Mouse (Mus musculus): ENCODE results near the gene Popdc2.

The Popdc2 gene

GRCm38 (mm10) chr16:38377546-38377945, 15.5 kb downstream of the Popdc2 start:
- DNase-seq: no peak

DNA sequence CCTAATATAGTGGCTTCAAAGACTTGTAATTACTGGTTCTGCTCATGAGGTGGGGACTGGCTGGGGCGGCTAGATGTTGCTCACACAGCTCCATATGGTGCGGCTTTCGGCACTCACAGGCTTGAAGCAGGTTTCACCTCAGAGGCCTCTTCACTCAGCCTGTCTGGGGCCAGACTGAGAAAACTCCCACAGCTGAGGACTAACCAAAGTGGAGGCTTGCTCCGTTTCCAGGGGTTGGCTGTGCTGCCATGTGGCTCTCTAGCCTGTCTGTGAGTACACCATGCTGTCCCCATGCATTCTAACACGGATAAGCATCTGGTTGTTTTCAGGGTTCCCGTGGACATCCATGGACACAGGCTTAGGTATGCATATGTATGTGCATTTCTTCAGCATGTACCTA, 16.6 kb downstream of the Popdc2 start:
- DNase-seq: no peak

GRCm38 (mm10) chr16:38379088-38379487, 17.1 kb downstream of the Popdc2 start:
- DNase-seq: no peak

DNA sequence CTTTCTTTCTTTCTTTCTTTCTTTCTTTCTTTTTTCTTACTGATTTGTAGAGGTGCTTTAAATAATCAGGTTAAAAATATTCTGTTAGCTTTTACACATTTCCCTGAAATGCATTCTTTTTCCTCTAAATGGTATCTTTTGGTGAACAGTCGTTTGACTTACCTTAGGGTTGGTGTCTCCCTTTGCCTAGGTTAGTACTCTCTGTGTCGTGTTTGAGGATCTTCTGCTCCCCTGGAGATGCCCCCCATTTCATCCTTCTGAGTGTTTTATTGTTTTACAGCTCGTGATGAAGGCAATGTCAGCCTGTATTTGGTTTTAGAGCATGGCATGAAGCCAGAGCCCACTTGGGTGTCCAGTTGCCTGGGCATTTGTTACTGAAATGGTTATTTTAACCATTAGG, 17.5 kb downstream of the Popdc2 start:
- DNase-seq: no peak

GRCm38 (mm10) chr16:38379926-38380325, 17.9 kb downstream of the Popdc2 start:
- DNase-seq: no peak

DNA sequence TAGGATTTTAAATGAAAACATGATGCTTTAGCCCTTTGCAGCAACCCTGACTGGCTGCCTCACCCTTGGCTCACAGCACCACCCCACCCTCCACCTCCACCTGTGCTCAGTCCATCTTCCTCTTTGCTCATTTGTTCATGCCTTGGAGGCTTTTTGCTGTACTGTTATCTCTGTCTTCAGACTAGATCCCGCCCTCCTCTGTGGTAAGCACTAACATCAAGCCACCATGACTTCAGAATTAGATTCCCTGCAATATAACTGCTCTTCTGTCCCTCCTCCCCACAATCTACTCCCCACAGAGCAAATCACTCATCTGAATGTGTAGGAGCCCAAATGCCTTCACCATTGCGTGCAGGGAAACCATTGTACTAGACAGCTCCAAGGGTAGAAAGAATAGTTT, 21.7 kb downstream of the Popdc2 start:
- no peak for DNase-seq

- no peak for DNase-seq
Observed at GRCm38 (mm10) chr16:38385184-38385634, 23.2 kb downstream of the Popdc2 start.

DNA sequence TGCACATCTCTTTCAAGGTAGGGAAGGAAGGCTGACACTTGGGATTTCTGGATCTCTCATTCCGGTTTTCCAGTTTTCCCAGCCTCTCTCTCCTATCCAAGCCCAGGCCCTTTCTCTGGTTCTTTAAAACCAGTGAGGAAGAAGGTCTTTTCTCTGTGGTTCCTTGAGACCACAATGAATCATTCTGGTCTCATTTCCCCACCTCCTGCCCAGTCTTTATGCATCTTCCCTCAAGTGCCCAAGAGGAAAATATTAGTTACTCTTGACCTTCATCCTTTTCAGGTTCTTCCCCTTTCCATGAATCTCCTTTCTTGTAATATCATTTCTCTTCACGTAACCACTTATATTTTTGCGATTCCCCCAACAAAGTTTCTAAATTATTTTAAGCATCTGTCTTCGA, 23.7 kb downstream of the Popdc2 start:
- no peak for DNase-seq

DNA sequence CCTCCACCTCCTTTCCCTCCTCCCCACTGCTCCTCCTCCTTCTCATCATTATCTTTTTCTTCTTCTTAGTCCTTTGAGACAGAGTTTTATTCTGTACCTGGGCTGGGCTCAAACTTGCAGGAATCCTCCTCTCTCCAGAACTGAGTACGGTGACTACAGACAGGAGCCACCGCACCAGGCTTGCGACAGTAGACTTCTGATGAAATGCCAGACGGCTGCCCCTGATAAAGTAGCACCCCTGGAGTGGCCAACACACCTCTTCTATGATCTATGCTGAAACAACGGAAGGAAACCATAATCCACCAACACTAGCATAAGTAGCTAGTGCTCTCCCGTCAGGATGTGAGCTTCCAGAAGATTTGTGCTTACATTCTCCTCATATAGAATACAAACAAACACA, 25.4 kb downstream of the Popdc2 start:
- no peak for DNase-seq

- DNase-seq: no peak
Observed at GRCm38 (mm10) chr16:38388757-38389156, 26.7 kb downstream of the Popdc2 start.

- DNase-seq: no peak
Observed at GRCm38 (mm10) chr16:38389284-38389893, 27.4 kb downstream of the Popdc2 start.

DNA sequence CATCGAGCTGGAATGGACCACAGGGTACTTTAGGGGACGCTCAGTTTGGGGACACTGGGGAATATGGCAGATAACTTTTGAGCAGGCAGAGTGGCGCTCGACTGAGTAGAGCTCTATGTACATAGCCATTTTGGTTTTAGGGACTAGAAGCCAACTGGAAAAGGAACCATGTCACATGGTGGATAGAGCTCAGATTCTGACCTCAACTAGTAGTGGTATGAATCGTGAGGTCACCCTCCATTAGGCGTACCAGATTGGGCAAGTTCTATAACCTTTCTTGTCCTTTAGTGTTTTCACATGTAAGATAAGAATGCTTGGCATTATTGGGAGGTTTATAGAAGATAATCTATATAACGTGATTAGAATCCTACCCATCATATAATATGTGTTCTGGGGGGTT, 28.3 kb downstream of the Popdc2 start:
- no peak for DNase-seq

DNA sequence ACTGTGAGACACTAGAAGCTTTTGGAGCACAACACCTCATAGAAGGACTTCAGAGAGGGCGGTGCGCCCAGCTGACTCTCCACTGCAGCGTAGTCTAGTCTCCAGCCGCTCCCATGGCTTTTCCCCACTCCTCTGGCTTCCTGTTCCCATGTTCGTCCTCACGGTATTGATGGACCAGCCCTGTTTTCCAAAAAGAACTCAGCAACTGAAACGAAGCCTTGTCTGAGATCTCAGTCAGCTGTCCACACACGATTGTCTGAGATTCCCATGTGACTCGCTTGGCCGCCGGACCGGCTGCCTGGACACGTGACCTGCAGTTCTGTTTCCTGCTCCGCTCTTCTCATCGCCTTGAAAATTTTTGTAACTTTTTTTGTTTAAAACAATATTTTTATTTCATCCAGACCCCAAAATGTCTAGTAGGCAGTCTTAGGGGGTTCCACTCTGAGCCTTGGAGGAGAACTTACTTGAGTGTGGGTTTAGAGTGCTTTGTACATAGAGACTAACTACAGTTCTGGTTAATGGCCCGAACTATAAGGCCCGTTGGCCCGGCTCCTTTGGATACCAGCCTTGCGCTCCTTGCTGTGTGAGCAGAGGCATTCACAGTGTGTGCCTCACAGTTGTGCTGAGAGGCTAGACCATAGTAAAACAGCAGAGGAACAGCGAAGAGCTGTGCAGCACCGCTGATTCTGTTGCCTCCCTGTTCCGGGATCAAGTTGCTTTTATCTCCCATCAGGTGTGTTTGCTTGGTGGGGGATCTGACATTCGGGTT, 30.3 kb downstream of the Popdc2 start:
- DNase-seq: no peak

DNA sequence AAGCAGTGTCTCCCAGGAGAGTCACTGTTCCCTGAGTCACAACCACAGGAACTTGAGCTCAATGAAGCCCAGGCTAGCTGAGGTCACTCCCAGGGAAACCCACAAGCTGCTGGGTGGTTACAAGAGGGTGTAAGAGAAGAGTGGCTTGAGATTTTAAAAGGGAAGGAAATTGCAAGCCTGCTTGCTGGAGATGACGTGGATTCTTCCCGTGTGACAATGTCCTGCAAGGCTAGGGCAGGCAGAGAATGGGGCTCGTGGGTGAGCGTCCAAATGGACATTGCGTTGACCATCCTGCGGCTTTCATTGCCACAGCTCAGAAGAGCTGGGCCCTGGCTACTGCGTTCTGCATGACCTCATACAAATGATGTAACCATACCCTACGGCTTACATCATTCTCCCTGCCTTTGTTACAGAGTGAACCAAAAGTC, 32.2 kb downstream of the Popdc2 start:
- DNase-seq: no peak

DNA sequence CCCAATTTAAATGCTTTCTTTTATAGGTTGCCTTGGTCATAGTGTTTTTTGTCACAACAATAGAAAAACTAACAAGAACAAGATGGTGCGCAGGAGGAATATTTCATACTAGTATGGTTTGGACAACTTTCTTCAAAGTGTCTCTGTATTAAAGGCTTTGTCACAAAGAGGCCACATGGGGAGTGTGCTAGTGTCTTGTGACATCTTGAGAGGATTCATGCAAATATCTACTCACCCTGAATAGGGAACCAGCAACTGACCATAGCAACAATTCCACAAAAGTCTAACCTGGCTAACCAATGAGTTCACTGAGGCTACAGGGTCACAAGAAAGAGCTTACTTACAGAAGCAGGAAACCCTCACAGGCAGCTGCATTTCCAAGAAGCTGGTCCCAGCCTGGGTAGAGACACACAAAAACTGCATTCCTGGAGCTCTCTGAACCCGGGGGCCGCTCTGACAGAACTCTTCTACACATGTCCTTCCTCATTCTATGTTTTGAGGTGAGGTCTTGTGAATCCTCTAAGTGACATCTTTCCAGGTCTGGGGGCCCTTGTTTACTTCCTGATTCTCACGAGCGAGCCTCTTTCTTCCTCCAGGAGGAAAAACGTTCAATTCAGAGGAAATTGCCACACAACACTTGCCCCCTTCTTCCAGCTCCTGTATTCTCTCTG, 33.2 kb downstream of the Popdc2 start:
- no peak for DNase-seq

- DNase-seq: peak; percentile 20
Observed at GRCm38 (mm10) chr16:38396155-38396554, 34.1 kb downstream of the Popdc2 start.

DNA sequence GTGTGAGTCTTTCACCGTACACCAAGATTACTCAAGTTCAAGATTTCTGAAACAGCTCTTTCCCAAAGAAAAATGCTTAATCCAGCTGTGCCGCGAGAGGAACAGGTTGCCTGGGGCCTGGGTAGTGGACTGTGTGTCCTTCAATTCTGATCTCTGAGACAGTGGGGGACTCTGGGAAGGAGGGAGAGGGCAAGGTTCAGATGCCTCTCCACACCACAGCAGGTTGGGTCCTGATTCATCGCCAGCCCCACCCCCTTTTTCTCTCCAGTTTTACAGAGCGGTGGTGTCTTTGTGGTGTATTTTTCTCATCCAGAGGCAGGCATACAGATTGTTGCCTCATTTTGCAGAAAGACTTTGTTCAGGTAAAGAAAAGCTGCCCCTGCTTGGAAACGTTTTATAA, 36.3 kb downstream of the Popdc2 start:
- DNase-seq: no peak

GRCm38 (mm10) chr16:38399076-38399475, 37.1 kb downstream of the Popdc2 start:
- no peak for DNase-seq

- DNase-seq: no peak
Observed at GRCm38 (mm10) chr16:38399531-38400231, 37.7 kb downstream of the Popdc2 start.

DNA sequence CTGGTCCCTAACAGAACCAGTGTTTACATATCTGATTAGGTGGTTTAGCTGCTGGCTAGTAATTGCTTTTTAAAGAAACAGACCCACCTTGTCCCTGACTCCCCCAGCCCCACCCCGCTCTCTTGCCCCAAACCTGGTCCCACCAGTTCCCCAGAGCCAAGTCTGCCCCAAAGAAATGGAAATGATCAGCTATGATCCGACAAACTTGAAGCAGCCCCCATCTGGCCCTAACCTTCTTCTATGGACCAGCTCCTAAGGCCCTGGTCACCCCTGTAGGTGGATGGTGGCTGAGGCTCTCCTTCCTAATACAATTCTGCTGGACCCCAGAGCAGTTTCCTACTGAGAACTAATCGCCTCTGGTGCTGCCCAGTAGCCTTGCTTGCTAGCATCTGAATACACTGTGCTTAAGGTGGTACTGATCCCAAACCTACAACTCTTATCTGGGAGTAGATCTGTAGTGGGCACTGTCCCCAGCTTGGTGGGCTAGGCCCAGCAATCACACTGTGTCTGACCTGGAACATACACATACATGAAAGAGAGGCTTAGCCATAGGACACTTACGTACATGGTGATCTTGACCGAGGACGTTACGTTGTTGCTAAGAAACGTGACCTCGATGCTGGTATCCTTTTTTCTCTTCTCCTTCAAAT, 38.4 kb downstream of the Popdc2 start:
- no peak for DNase-seq

- DNase-seq: no peak
Observed at GRCm38 (mm10) chr16:38401468-38401867, 39.5 kb downstream of the Popdc2 start.

- no peak for DNase-seq
Observed at GRCm38 (mm10) chr16:38403639-38404038, 41.6 kb downstream of the Popdc2 start.

GRCm38 (mm10) chr16:38406293-38406692, 44.3 kb downstream of the Popdc2 start:
- DNase-seq: no peak

Measured in cerebellum, adult 11-12 months (tissue).